Mouse (Mus musculus) v-Abl transformed pro-B cells (cell line): Measurements from ENCODE around the gene Fam222b.

Experiments used
- in situ Hi-C, 2 experiments: fragments of 400-800 bp; cut with MboI; formaldehyde crosslinking; loops; one replicate each; pipeline ENCODE4 v1.15.1; 2025; ENCODE audit not compliant: unreplicated experiment in 2 of 2

The Fam222b gene

GRCm38 (mm10) chr11:78162504-78162903, 68.0 kb downstream of the Fam222b start:
- in situ Hi-C loops, result no loop called here

- in situ Hi-C loops, result no loop called here
Measured at GRCm38 (mm10) chr11:78163045-78163444, 68.6 kb downstream of the Fam222b start.

GRCm38 (mm10) chr11:78163681-78164603, 69.5 kb downstream of the Fam222b start:
- in situ Hi-C loops, result no loop called here

- in situ Hi-C loops, result no loop called here
Measured at GRCm38 (mm10) chr11:78164604-78164923, 70.1 kb downstream of the Fam222b start.

- in situ Hi-C loops, result no loop called here
Measured at GRCm38 (mm10) chr11:78164924-78165760, 70.7 kb downstream of the Fam222b start, which contains the start of gene Traf4. TSS of gene Traf4 (minus strand) at chr11:78165589.

GRCm38 (mm10) chr11:78165761-78166109, 71.3 kb downstream of the Fam222b start:
- in situ Hi-C loops, result no loop called here

GRCm38 (mm10) chr11:78166161-78166560, 71.7 kb downstream of the Fam222b start:
- in situ Hi-C loops, result no loop called here

GRCm38 (mm10) chr11:78166640-78167039, 72.2 kb downstream of the Fam222b start:
- in situ Hi-C loops, result no loop called here

- in situ Hi-C loops, result no loop called here
Measured at GRCm38 (mm10) chr11:78167257-78167959, 72.9 kb downstream of the Fam222b start.

GRCm38 (mm10) chr11:78168541-78169468, 74.3 kb downstream of the Fam222b start:
- in situ Hi-C loops, result no loop called here

- in situ Hi-C loops, result loop anchor here (5.0 to 10.0 kb wide), 2 partner anchors 113 to 346 kb away; no protein-coding TSS in a partner anchor
Measured at GRCm38 (mm10) chr11:78170306-78170705, 75.8 kb downstream of the Fam222b start.

- in situ Hi-C loops, result loop anchor here (5.0 to 10.0 kb wide), 2 partner anchors 114 to 347 kb away; no protein-coding TSS in a partner anchor
Measured at GRCm38 (mm10) chr11:78171328-78171727, 76.9 kb downstream of the Fam222b start.

- in situ Hi-C loops, result loop anchor here (5.0 to 10.0 kb wide), 2 partner anchors 115 to 347 kb away; no protein-coding TSS in a partner anchor
Measured at GRCm38 (mm10) chr11:78172034-78172747, 77.7 kb downstream of the Fam222b start.

- in situ Hi-C loops, result loop anchor here (5.0 to 10.0 kb wide), 2 partner anchors 116 to 348 kb away; no protein-coding TSS in a partner anchor
Measured at GRCm38 (mm10) chr11:78172748-78173383, 78.4 kb downstream of the Fam222b start.

- in situ Hi-C loops, result loop anchor here (5.0 to 10.0 kb wide), 2 partner anchors 117 to 350 kb away; no protein-coding TSS in a partner anchor
Measured at GRCm38 (mm10) chr11:78174506-78174905, 80.0 kb downstream of the Fam222b start.

GRCm38 (mm10) chr11:78175771-78176401, 81.4 kb downstream of the Fam222b start:
- in situ Hi-C loops, result loop anchor here (5.0 to 10.0 kb wide), 6 partner anchors 119 to 351 kb away; partner anchors contain the start of gene Phf12 (in 1 of the 2)

GRCm38 (mm10) chr11:78176402-78176862, 82.0 kb downstream of the Fam222b start, which contains the start of the genes Nek8 and Tlcd1:
TSS of gene Nek8 (minus strand) at chr11:78176675.
TSS of gene Tlcd1 (plus strand) at chr11:78176711.
- in situ Hi-C loops, result loop anchor here (5.0 to 10.0 kb wide), 6 partner anchors 119 to 352 kb away; partner anchors contain the start of gene Phf12 (in 1 of the 2)
